Mouse (Mus musculus) embryonic fibroblast, embryonic 13.5 days (primary cell): ENCODE data around the gene Rgcc.

Source experiments
- CTCF ChIP-seq: IDR thresholded peaks from 2 replicates; pipeline ENCODE4 v1.5.1; 2011; ENCODE audit warnings: mild to moderate bottlenecking, control low read depth, low read length, moderate library complexity, borderline replicate concordance; ENCODE audit not compliant: insufficient read depth
- POLR2A ChIP-seq: IDR thresholded peaks from 2 replicates; pipeline ENCODE4 v1.6.1; 2011; ENCODE audit warnings: low read depth, mild to moderate bottlenecking, control low read depth, low read length, moderate library complexity

- TF ChIP-seq CTCF (no peak), POLR2A (no peak)
Observed at GRCm38 (mm10) chr14:79288280-79288679, 13.2 kb downstream of the Rgcc start.
